Mouse (Mus musculus) macrophage (primary cell): ENCODE results near the gene Sorcs3. TPM values are rescaled to one million over a fixed set of nuclear protein-coding genes. Genes with fewer than 3 reads are reported as not detected.

Source experiments
- H3K27ac ChIP-seq: fragments of 350-480 bp; formaldehyde crosslinking; 2 replicates; pipeline ENCODE4 v1.9.0; 2021
- H3K36me3 ChIP-seq: fragments of 350-480 bp; formaldehyde crosslinking; 2 replicates; pipeline ENCODE4 v1.9.0; 2021; ENCODE audit errors: inconsistent target
- H3K4me3 ChIP-seq: fragments of 350-480 bp; formaldehyde crosslinking; 2 replicates; pipeline ENCODE4 v1.9.0; 2021; ENCODE audit errors: inconsistent target
- H3K79me2 ChIP-seq: fragments of 350-480 bp; formaldehyde crosslinking; 2 replicates; pipeline ENCODE4 v1.9.0; 2021; ENCODE audit errors: inconsistent target
- WGBS: methylation state at CpG from one replicate; pipeline ENCODE4 v1.1.7; 2026; ENCODE audit warnings: inconsistent platforms; ENCODE audit not compliant: missing documents; 5-methylcytosine and 5-hydroxymethylcytosine counted together
- polyA plus RNA-seq: library from polyadenylated mRNA; stranded (reverse); fragments of 250-400 nt; gene quantifications from 3 replicates; pipeline ENCODE4 v1.2.4, GENCODE M21; 2018; ENCODE audit warnings: inconsistent platforms

The Sorcs3 gene
- polyA plus RNA-seq, 1 experiment from 2014 or later = not detected

DNA sequence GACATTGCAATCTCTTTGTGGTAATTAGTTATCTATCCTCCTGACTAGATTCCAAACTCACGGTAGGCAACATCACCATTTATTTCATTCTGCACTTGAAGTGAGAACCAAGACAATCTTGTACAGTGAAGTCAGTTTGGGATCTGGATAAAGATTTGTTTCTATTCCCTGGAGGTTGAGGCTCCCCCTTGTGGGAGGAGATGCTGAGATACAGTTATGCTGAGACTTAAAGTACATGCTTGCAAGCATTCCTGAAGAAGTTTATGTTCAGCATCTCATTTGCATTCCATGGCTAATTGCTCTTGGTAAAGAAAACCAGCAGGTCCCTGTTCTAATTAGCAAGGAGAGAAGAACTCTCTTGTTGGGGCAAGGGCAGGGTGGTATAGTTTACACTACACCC, 185.7 kb downstream of the Sorcs3 start:
- H3K27ac ChIP-seq = no peak overlapping the region
- WGBS = 91% methylated on average over 1 of the region's 1 CpGs
- no peaks in the 10 kb centered on the region for H3K79me2 ChIP-seq
- H3K36me3 ChIP-seq = no peaks in the 10 kb centered on the region
- no peak overlapping the region for H3K4me3 ChIP-seq

DNA sequence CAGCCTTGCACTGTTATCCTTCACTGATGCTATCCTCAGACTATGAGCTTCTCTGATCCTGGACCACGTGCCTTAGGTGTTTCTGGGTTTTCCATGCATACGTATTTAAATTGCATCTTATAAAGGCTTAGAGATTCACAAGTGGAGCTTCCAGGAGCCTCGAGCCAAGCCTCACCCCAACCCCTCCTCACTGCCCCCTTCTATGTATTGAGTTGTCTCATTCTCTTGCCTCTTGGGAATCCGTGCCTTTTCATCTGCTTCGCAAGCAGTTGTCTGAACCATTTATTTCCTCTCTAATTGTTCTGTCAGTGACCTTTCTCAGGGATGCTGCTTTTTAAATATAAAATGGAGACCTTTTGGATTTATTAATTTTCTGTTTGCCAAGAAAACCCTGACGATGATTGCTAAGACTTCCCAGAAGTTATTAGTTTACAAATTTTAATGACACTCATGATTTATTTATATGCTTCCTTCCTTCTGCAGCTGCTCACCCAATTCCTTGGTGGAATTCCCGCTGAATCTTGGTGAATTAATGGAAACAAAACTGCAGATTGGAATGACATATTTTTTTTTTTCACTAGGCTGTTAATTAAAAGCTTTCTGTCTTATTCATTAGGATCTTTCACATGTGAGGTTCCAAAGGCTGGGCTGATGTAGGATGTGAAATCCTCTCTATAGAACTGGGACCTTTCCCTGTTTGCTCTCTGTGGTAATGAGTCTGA, 199.1 kb downstream of the Sorcs3 start:
- 81% methylated on average over 7 of the region's 7 CpGs for WGBS

DNA sequence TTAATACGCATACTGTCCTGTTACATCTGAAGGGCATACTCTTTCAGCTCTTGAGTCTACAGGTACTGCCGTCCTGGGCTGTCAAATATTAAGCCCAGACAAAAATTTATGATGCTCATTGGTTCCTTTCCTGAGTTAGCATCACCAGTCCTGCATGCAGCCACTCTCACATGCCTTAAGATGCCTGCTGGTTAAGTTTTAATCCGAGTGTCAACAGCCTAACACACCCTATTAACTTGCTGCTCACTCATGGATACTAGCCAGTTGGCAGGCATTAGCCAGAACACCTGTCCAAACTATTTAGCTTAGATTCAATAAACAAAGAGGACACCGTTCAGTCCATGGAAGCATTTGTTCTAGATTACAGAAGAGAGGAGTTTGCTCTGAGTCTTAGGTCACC, 202.4 kb downstream of the Sorcs3 start:
- no peak overlapping the region for H3K27ac ChIP-seq
- no peak overlapping the region for H3K4me3 ChIP-seq
- 74% methylated on average over 4 of the region's 4 CpGs for WGBS
- no peaks in the 10 kb centered on the region for H3K36me3 ChIP-seq
- H3K79me2 ChIP-seq = no peaks in the 10 kb centered on the region

More for the DNA sequence above, 199.1 kb downstream of the Sorcs3 start:
- Histone ChIP-seq H3K79me2 (no peaks in the 10 kb centered on the region), H3K27ac (no peak overlapping the region), H3K4me3 (no peak overlapping the region), H3K36me3 (no peaks in the 10 kb centered on the region)

DNA sequence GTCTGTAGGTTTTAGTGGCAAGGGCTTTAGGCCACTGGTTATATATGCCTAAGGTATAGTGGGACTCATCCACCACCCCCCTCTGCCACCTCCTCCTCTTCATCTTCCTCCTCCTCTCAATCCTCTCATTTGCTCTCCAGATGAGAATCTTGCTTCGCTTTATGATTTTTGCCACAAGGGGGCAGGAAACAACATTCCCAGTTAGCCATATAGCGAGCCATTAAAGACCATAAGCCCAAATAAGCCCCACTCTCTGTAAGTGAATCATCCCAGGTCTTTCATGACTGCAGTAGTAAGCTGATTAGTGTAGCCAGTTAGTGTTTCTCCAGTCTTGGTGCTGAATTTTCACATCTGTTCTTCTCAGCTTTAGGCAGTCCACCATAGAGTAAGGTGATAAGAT, 205.5 kb downstream of the Sorcs3 start:
- no peaks in the 10 kb centered on the region for H3K36me3 ChIP-seq
- WGBS = 50% methylated on average over 2 of the region's 2 CpGs
- H3K79me2 ChIP-seq = no peaks in the 10 kb centered on the region
- no peak overlapping the region for H3K27ac ChIP-seq
- no peak overlapping the region for H3K4me3 ChIP-seq

DNA sequence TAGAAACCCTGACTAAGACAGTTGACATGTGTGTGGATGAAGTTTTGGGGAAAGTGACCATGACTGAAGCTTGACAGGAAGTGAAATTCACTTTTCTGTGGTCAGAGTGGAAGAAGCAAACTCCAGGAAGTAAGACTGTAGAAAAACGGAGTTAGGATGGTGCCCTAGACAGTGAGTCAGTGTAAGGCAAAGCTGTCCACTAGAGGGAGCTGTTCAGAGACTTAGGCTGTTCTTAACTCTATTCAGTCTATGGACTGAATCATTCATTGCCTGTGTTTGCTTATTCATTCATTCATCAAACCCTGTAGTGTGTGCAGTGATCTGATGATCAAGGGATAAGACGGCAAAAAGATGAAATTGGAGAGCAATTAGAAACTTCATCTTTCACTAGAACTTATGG, 208.0 kb downstream of the Sorcs3 start:
- no peaks in the 10 kb centered on the region for H3K79me2 ChIP-seq
- 43% methylated on average over 2 of the region's 2 CpGs for WGBS
- H3K4me3 ChIP-seq = no peak overlapping the region
- H3K27ac ChIP-seq = no peak overlapping the region
- no peaks in the 10 kb centered on the region for H3K36me3 ChIP-seq

DNA sequence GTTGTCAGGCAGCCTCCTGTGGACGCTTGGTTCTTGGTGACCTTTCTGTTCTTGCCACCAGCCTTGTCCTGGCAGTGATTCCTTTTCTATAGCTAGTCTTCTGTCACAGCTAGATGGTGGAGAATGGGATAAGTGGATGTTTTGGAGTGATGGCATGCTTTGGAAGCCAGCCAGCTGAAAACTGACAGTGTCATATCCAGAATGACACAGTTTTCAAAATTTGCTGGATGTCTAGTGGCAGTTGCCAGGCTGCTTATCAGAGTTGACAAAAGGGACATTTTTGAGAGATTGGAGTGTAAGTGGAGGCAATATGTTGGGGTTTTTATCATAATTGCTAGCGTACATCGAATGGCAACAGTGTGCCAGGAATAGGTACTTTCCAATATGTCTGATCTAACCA, 212.5 kb downstream of the Sorcs3 start:
- Histone ChIP-seq H3K4me3 (no peak overlapping the region), H3K27ac (no peak overlapping the region), H3K79me2 (no peaks in the 10 kb centered on the region), H3K36me3 (no peaks in the 10 kb centered on the region)
- WGBS = 92% methylated on average over 3 of the region's 3 CpGs

DNA sequence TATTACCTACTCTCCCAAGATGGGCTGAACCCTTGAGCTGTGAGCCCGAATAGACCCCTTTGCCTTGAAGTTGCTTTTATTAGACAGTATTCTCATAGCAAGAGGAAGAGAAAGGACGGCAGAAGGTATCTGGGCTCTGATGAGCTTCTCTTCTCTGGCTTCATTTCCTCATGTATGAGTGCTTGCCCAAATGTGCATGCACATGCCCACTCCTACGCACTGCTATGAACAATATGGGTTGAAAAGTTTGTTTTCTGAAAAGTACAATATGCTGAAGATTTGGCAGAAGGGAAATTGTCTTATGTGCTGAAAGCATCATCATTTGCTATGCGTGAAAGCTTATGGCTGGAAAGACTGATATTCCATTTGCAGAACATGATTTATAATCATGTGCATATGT, 223.4 kb downstream of the Sorcs3 start:
- H3K79me2 ChIP-seq = no peaks in the 10 kb centered on the region
- H3K36me3 ChIP-seq = no peaks in the 10 kb centered on the region
- H3K27ac ChIP-seq = no peak overlapping the region
- WGBS = 78% methylated on average over 3 of the region's 4 CpGs
- H3K4me3 ChIP-seq = no peak overlapping the region

DNA sequence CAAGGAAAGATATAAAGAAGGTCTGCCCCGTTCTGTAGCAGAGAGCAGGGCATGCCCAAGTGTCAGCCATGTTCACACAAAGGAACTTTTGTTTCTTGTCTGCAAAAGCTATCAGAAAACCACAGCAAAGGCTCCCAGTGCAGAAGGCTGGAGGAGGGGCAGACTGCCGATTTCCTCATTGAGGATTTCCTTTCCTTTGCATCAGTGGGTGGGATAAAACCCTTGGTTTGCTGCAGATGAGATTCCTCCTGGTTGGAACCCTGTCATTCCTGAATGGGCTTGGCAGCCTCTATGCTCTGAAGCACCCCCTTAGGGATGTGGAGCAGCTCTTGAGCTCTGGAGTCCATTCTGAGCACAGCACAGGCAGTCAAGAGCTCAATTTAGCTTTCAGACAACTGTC, 223.9 kb downstream of the Sorcs3 start:
- Histone ChIP-seq H3K4me3 (no peak overlapping the region), H3K79me2 (no peaks in the 10 kb centered on the region), H3K36me3 (no peaks in the 10 kb centered on the region), H3K27ac (no peak overlapping the region)
- 31% methylated on average over 2 of the region's 2 CpGs for WGBS

DNA sequence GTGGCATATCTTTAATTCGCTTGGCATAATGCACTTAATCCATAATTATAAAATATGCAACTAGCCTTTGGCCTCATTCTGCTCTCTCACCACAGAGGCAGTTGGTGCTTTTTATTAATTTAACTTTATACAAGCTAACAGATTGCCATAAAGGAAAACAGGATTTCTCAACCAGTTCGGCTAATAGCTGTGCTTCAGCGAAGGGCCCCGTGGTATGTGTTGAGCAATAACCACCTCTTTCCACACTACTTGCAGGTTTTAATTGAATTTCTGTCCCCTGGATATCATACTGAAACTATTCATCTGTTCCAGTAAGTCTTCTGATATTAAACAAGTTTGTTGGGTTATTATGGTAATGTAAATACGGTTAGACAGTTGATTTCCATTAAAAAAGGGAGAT, 224.5 kb downstream of the Sorcs3 start:
- Histone ChIP-seq H3K36me3 (no peaks in the 10 kb centered on the region), H3K4me3 (no peak overlapping the region), H3K79me2 (no peaks in the 10 kb centered on the region), H3K27ac (no peak overlapping the region)
- 43% methylated on average over 5 of the region's 5 CpGs for WGBS

DNA sequence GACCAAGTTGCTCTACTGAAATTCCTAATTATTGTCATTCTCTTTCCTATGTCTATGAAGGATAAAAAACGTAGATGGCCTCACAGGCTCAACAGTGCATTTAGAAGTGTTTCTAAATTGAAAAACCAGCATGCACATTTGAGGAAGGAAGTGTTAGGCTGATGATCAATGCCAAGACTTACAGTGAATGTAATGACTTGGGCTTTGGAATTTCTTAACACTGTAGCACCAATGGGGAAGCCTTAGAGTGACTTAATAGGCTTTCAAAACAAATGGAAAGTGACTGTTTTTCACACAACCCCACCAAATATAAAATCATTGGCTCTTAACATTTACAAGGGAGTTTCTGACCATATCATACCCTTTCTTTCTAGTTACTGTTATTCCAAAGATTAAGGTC, 232.6 kb downstream of the Sorcs3 start:
- WGBS = 39% methylated on average over 1 of the region's 1 CpGs
- no peak overlapping the region for H3K4me3 ChIP-seq
- no peaks in the 10 kb centered on the region for H3K36me3 ChIP-seq
- no peak overlapping the region for H3K27ac ChIP-seq
- no peaks in the 10 kb centered on the region for H3K79me2 ChIP-seq

DNA sequence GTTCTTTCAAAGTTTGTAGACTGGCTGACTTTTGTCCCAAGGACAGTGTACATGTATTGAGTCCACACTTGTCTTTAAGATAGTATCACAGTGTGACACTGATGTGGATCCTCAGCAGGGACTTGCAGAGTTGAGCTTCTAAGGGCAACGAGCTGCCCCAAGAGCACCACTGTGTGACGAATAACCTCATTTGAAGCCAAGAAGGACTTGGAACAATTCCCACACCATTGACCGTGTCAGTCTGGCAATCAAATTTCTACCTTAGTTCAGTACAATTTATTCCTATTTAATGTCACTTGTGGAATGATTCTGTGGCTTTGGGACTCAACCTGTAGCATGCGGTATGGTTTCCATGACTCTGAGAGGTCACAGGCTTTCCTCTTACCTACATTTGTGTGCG, 255.3 kb downstream of the Sorcs3 start:
- no peak overlapping the region for H3K4me3 ChIP-seq
- no peaks in the 10 kb centered on the region for H3K79me2 ChIP-seq
- no peak overlapping the region for H3K27ac ChIP-seq
- H3K36me3 ChIP-seq = no peaks in the 10 kb centered on the region
- WGBS = 93% methylated on average over 5 of the region's 5 CpGs

DNA sequence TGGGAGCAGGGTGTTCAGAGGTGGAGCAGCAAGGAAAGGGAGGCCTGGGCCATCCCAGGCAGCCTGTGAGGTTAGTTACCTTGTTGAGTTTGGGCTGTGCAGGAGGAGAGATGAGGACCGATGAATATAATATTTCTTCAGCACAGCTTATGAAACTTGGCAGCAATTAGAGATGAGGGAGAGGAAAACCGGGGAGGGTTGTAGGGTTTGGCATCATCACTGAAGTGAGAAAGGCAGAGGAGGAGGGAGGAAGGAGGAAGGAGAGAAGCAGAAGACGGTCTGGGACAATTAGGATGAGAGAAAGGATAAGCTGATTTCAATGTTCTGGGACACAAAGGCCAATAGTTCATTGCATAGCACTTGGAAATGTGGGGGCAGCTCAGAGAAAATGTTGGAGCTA, 256.6 kb downstream of the Sorcs3 start:
- H3K27ac ChIP-seq = no peak overlapping the region
- H3K4me3 ChIP-seq = no peak overlapping the region
- 93% methylated on average over 3 of the region's 3 CpGs for WGBS
- no peaks in the 10 kb centered on the region for H3K79me2 ChIP-seq
- H3K36me3 ChIP-seq = no peaks in the 10 kb centered on the region

DNA sequence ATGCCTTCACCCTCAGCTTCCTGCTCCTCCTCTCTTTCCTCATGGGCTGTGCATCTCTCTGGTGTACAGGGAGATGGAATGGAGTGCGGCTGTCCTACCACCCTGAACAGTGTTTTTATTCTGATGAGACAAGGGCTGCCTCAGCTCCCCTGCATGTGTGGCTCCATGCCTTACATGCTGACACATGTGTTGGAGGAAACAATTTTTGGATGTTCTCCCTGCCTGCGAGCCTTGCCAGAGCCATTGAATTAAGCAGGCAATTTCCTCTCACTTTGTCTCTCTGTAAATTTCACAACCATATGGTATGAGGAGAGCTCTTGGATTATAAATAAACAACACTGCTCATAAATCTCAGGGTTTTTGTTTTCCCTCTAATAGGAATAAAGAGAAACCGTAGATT, 257.7 kb downstream of the Sorcs3 start:
- H3K27ac ChIP-seq = no peak overlapping the region
- no peaks in the 10 kb centered on the region for H3K79me2 ChIP-seq
- no peak overlapping the region for H3K4me3 ChIP-seq
- H3K36me3 ChIP-seq = no peaks in the 10 kb centered on the region
- WGBS = 79% methylated on average over 3 of the region's 3 CpGs

DNA sequence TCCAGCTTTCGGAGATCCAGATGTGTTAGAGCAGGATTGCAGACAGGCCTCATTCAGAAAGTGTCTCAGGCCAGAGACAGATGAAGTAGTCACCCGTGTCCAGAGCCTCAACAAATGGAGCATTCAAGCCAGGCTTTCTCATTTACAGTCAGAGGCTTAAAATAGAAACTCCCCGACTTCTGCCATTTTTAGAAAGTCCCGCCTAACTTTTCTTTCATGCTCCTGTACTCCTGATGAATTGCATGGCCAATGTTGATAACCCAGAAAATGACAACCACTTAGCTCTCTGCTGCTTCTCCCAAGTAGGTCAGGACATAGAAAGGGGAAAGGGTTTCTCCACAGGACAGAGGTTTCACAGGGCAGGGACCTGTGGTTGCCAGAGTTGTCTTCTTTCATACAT, 261.6 kb downstream of the Sorcs3 start:
- Histone ChIP-seq H3K79me2 (no peaks in the 10 kb centered on the region), H3K27ac (no peak overlapping the region), H3K4me3 (no peak overlapping the region), H3K36me3 (no peaks in the 10 kb centered on the region)
- 75% methylated on average over 4 of the region's 4 CpGs for WGBS

DNA sequence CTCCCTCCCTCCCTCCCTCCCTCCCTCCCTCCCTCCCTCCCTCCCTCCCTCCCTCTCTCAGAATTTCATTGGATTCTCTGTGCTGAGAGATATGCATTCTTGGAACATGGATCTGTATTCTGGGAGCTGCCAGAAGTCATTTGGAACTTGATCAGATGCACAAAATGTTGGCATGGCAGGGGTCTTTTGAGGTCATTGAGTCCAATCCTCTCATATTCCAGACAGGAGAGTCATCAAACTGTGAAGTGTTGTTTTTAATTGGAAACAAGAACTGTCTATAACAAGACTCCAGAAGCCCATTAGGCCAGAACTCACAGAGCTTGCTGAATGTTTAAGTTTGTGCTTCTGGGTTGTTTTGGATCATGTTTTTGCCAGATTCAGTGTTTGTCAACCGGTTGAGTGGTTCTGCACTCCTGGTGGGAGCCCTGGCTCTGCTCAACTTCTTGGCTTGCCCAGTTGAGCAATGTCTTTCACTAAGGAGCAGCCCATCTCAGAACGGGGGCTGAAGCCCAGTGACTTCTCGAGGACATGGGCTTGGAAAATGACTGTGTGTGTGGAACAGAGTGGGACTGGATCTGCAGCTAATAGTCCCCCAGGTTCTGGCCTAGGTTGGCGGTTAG, 264.1 kb downstream of the Sorcs3 start:
- Histone ChIP-seq H3K4me3 (no peak overlapping the region), H3K79me2 (no peaks in the 10 kb centered on the region), H3K27ac (no peak overlapping the region), H3K36me3 (no peaks in the 10 kb centered on the region)
- WGBS = 88% methylated on average over 4 of the region's 4 CpGs

DNA sequence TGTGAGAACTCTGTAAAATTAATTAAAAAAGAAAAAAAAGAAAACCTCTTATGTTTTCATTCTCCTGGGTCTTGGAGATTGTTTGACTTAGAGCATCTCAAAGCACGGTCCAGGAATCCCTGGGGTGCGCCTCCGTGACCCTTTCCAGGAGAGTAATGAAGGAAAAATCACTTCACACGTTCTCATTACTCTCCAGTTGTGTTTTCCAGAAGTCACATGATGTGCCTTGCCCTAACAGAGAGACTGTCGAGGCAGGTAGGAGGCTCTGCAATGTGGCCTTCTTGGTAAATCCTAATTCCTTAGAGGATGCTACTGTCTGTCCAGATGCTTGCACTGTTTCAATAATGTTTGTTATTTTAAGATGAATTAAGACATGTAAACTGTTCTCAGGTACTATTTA, 266.1 kb downstream of the Sorcs3 start:
- Histone ChIP-seq H3K4me3 (no peak overlapping the region), H3K36me3 (no peaks in the 10 kb centered on the region), H3K27ac (no peak overlapping the region), H3K79me2 (no peaks in the 10 kb centered on the region)
- WGBS = 90% methylated on average over 5 of the region's 5 CpGs
